Mouse (Mus musculus) layer of hippocampus, adult 6 months (tissue): Measurements from ENCODE around the gene Vmn2r12. TPM values are rescaled to one million over a fixed set of nuclear protein-coding genes. Genes with fewer than 3 reads are reported as not detected.

Experiments
- long read RNA-seq, 2 experiments: library from polyadenylated mRNA; unstranded; transcript quantifications; one replicate each; pipeline ENCODE4 v2.0.0; 2019 to 2020
- polyA plus RNA-seq: library from polyadenylated mRNA; unstranded; fragments of <200 nt; fragmentation: Nextera tagmentation; gene quantifications from 2 replicates; pipeline ENCODE4 v1.2.3, GENCODE M21; 2021

The Vmn2r12 gene
- polyA plus RNA-seq: not detected in 2 replicates
- long read RNA-seq, experiment 1: 0 reads
- long read RNA-seq, experiment 2: 0 reads

DNA sequence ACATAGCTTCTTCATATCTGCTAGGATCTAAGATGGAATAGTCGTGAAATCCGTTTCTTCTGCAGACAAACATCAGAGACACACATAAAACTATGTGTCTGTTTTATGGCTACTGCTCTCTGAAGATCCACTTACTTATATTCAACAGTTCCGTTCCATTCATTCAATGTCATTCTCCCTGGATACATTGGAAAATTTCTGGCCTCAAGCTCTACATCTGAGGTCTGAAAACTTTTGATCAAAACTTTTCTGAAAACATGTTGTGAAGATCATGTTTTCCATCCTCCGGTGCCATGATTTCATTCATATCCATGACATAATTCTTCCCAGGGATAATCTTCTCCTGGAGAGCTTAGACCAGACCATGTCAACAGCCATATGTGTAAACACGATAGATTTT is at the start of gene Vmn2r12:
Gene Vmn2r12 (minus strand): TSS at position 101 of the 400 bp plus-strand sequence.

GRCm38 (mm10) chr5:109059469-109059868 is 38.3 kb downstream of the Vmn2r12 start, which contains the start of gene Vmn2r11:
TSS of gene Vmn2r11 (minus strand) at chr5:109059569.

Other genes with a start within 250 kb of the Vmn2r12 start
- not detected in 2 replicates for gene Vmn2r9, start 245.3 kb downstream of the Vmn2r12 start, polyA plus RNA-seq
- gene Vmn2r10, start 91.4 kb downstream of the Vmn2r12 start, polyA plus RNA-seq: not detected in 2 replicates
- not detected in 2 replicates for gene Vmn2r11, start 38.4 kb downstream of the Vmn2r12 start, polyA plus RNA-seq
- not detected in 2 replicates for gene Vmn2r13, start 94.2 kb upstream of the Vmn2r12 start, polyA plus RNA-seq
- not detected in 2 replicates for gene Vmn2r14, start 126.8 kb upstream of the Vmn2r12 start, polyA plus RNA-seq
- gene Vmn2r15, start 199.7 kb upstream of the Vmn2r12 start, polyA plus RNA-seq: not detected in 2 replicates
- gene Vmn2r16, start 232.2 kb upstream of the Vmn2r12 start, polyA plus RNA-seq: not detected in 2 replicates